Mouse (Mus musculus): Measurements from ENCODE around the gene Ptafr.
A peak's percentile ranks its signal among the peaks of the same experiment; 100 is the strongest.

Ptafr gene

DNA sequence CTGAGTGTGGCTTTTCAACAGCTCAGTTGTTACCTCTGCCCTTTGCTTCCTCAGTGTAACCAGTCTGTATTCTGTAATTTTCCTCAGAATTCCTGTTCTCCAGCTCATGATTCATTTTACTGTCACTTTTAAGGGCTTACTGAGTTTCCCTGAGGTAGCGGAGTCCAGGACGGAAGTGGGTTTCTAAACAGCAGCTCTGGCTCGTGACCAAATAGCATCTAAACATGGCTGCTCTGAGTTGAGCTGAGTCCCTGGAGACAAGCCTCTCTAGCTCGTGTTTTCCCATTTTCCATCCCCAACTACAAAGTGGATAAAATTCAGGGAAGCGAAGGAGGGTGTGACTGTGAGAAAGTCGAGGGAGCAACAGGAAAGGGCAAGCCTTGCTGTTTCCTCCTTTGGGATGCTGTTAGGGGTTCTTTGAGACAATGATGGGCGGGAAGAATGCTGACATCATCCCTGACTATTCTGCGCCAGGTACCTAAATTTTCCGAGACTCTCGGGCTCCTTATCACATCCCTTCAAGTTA, 55.0 kb downstream of the Ptafr start:
- DNase-seq: peak; percentile 17

DNA sequence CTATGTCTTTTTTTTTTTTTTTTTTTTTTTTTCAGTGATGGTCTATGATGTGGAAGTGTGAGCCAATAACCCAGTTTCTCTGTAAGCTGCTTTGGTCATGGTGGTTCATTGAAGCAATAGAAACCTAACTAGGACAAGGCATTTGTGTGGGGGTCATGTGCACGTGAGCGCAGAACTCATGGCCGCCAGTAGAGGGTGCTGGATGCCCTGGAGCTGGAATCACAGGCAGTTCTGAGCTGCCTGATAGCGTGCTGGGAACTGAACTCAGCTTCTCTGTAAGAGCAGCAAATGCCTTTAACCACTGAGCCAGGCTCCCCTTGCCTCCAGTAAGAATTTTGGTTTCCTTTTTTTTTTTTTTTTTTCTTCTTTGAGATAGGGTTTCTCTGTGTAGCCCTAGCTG, 56.3 kb downstream of the Ptafr start:
- no peak for DNase-seq

DNA sequence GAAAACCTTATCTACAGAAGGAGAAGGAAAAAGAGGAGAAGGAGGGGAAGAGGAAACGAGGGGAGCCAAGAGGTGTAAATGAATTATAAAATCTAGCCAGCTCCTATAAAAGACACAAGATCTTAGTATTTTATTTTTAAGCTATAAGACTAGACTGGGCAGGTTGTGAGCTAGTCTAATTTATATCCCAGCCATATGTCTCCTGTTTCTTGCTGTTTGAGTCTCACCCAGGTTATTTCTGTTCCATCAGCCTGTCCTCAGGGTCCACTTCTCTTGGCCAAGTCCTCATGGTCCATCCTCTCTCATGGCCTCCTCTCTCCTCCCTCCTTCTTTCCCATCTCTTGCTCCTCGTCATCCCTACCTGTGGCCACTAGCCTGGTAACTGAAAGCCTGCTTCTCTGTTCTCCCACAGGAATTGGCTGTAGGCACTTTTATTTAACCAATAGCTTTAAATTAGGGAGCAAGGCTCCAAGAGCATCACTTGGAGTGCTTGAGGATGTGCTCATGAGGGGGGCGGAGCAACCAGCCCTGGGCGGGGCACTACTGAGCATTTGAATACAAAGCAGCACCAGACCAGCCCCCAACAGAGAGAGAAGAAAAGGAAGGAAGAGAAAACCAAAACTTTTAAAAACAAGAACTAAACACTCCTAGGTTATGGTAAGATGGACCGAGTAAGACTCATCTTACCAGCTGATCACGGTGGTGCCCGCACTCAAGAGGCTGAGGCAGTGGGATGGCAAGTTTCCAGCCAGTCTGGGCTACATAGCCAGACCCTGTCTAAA, 57.6 kb downstream of the Ptafr start:
- no peak for DNase-seq

DNA sequence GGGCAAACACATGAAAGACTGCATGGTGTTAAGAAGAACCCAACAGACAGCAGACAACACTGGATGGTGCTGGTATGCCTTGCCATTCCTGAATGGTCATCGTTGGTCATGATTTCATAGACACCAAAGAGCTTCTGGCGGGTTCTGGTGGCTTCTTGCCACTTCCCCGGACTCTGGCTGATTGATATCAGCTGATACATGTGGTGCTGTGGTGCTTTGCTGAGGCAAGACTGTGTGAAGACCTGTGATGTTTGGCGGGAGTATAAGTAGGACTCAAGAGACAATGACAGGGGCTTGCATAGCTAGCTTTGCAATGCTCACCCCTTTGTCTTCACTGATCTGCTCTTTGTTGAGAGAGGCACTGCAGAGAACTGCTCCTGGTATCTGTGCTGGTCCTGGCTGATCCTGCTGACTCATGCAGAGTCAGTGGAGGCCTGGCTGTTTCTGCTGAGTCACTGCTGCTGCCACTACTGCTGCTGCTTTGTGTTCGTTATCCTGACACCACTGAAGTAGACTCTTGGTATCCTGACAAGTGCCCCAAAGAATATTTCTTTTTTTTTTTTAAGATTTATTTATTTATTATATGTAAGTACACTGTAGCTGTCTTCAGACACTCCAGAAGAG, 60.3 kb downstream of the Ptafr start:
- DNase-seq: no peak

DNA sequence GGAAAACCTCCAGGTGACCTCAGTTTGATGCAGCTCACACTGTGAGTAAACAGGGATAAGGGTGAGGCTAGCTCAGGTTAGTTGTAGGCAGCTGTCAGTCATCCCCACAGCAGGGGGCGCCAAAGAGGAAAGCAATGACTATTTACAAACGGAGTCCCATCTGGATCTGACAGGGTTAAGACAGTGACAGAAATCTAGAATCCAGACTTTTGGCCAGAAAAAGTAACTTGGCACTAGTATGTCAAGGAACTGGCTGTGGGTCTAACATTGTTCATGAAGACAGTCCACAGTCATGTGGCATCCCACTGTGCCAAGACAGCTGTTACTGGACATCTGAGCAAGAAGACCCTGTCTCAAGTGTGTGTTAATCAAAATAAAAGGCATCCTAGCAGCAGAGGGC, 65.0 kb downstream of the Ptafr start:
- peak; percentile 30 for DNase-seq

All from kidney, adult 18-20 months (tissue).